Mouse (Mus musculus) bone marrow macrophage, adult 2 months (primary cell): Measurements from ENCODE around the gene Olfr610.

Experiments used
- CTCF ChIP-seq: IDR thresholded peaks from 2 replicates; pipeline ENCODE4 v1.5.1; 2012; ENCODE audit warnings: low read depth, mild to moderate bottlenecking, low read length, moderate library complexity
- POLR2A ChIP-seq: IDR thresholded peaks from 2 replicates; pipeline ENCODE4 v1.6.1; 2012; ENCODE audit warnings: mild to moderate bottlenecking, low read depth, low read length, borderline replicate concordance

- TF ChIP-seq POLR2A (no peak), CTCF (no peak)
Measured at GRCm38 (mm10) chr7:103512022-103512421, at the start of gene Olfr610.
